In the genomic region with DNA sequence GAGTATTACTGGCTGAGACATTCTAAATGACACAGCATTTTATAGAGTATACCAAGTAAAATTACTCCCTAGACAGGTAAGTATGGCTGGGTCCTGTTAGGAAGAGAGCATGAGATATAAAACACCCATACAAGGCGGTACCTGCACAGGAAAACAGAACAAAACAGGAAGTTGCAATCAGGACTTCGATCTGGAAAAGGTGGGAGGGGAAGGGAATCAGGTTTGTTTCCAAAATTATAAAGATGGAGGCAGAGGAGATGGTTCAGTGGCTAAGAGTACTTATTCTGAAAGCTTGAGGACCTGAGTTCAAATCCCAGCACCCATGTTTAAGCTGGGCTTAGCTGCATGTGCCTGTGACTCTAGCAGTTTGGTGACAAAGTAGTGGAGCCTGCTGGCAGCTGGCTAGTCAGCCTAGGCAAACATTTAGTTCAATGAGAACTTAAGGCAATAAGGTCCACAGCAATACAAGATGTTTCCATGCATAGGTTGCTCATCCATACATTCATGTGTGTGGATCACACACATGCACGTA, we compare ENCODE assay signal across 8 mouse cellular contexts. TPM values are rescaled to one million over a fixed set of nuclear protein-coding genes. Genes with fewer than 3 reads are reported as not detected.
DNase-seq lines count a peak whose midpoint lies in the region; ATAC-seq and TF ChIP-seq lines count a peak whose summit lies in the region.

No protein-coding gene starts in this region.

- H3K4me3 ChIP-seq in heart, embryonic 10.5 days, result peak overlapping the region; percentile 92
- peak overlapping the region in 2 of 3 experiments; percentile 70 to 91 for H3K4me3 ChIP-seq in CH12.LX (replicated peaks in 1 of 3; ENCODE audit: low read depth in 2 of 3, low read length in 2 of 3, poor library complexity in 1 of 3)
- peak overlapping the region; percentile 87 for H3K4me3 ChIP-seq in forebrain, embryonic 16.5 days (replicated peaks; ENCODE audit: low read length)
- peak overlapping the region in 1 of 2 experiments; percentile 78; a peak in 1 of 4 replicates for H3K4me3 ChIP-seq in liver, embryonic 14.5 days (ENCODE audit: insufficient read depth in 1 of 2, low read depth in 2 of 2, low read length in 2 of 2)

- H3K9me3 ChIP-seq in heart, embryonic 10.5 days, result no peaks in the 10 kb centered on the region
- H3K9me3 ChIP-seq in CH12.LX (replicated peaks; ENCODE audit: low read length), result no peaks in the 10 kb centered on the region
- no peaks in the 10 kb centered on the region for H3K9me3 ChIP-seq in forebrain, embryonic 16.5 days (ENCODE audit: control insufficient read depth, low read length)
- H3K9me3 ChIP-seq in liver, embryonic 14.5 days (ENCODE audit: control insufficient read depth, low read length), result no peaks in the 10 kb centered on the region

- peaks cover 33% of the 10 kb centered on the region for H3K79me2 ChIP-seq in CH12.LX (replicated peaks; ENCODE audit: control insufficient read depth, extremely low read depth, insufficient read depth, poor library complexity, severe bottlenecking)

- peaks cover 20% of the 10 kb centered on the region for H3K4me1 ChIP-seq in heart, embryonic 10.5 days
- peaks cover 7 to 36% of the 10 kb centered on the region in 2 experiments for H3K4me1 ChIP-seq in CH12.LX (ENCODE audit: control insufficient read depth in 1 of 2, insufficient read depth in 2 of 2)
- peaks cover 29% of the 10 kb centered on the region for H3K4me1 ChIP-seq in forebrain, embryonic 16.5 days (replicated peaks; ENCODE audit: control insufficient read depth, insufficient read depth, low read length)
- H3K4me1 ChIP-seq in liver, embryonic 14.5 days (replicated peaks; ENCODE audit: control insufficient read depth in 2 of 2, insufficient read depth in 2 of 2, low read length in 1 of 2), result peaks cover 9 to 27% of the 10 kb centered on the region in 2 experiments

- no peaks in the 10 kb centered on the region for H3K27me3 ChIP-seq in heart, embryonic 10.5 days (ENCODE audit: insufficient read depth, poor library complexity, severe bottlenecking)
- H3K27me3 ChIP-seq in CH12.LX (replicated peaks), result no peaks in the 10 kb centered on the region
- H3K27me3 ChIP-seq in forebrain, embryonic 16.5 days (replicated peaks; ENCODE audit: control insufficient read depth, insufficient read depth, low read length), result no peaks in the 10 kb centered on the region
- H3K27me3 ChIP-seq in liver, embryonic 14.5 days (ENCODE audit: control insufficient read depth, insufficient read depth, low read length), result no peaks in the 10 kb centered on the region

- DNase-seq in heart, embryonic 10.5 days (ENCODE audit: low spot score), result no peak
- DNase-seq in heart, adult 18-20 months, result no peak
- peak; percentile 38 for DNase-seq in CH12.LX (ENCODE audit: extremely low read depth)
- no peak for DNase-seq in liver, embryonic 14.5 days (ENCODE audit: low read depth in 3 of 3, low spot score in 3 of 3)
- DNase-seq in adrenal gland, adult 8-10 months, result no peak
- no peak for DNase-seq in B cell, adult 2 months
- DNase-seq in left cerebral cortex, adult 9 months (ENCODE audit: low spot score in 2 of 2), result no peak

- no peak for TF ChIP-seq EP300 in CH12.LX (IDR thresholded peaks at IDR 0.05; ENCODE audit: low read length)
- no peak for TF ChIP-seq EP300 in liver, embryonic 14.5 days (IDR thresholded peaks at IDR 0.05; ENCODE audit: low read depth)

- H3K27ac ChIP-seq in heart, embryonic 10.5 days, result 0 out of 2 replicates have a peak overlapping the region, but pooled peaks have one; percentile 98
- no peak overlapping the region for H3K27ac ChIP-seq in CH12.LX (ENCODE audit: insufficient read depth, low read depth)
- H3K27ac ChIP-seq in forebrain, embryonic 16.5 days (ENCODE audit: low read length), result no peak overlapping the region
- H3K27ac ChIP-seq in liver, embryonic 14.5 days, result peak overlapping the region; percentile 8

- peak overlapping the region; percentile 42 for H3K4me2 ChIP-seq in CH12.LX (ENCODE audit: insufficient read depth, low read depth, poor library complexity, severe bottlenecking)
- peak overlapping the region; percentile 80 for H3K4me2 ChIP-seq in forebrain, embryonic 16.5 days (ENCODE audit: low read length)
- peak overlapping the region; percentile 81 for H3K4me2 ChIP-seq in liver, embryonic 14.5 days (ENCODE audit: low read depth)

- TF ChIP-seq RAD21 in CH12.LX (IDR thresholded peaks at IDR 0.05; ENCODE audit: low read depth, low read length), result no peak

- WGBS in heart, embryonic 10.5 days, result 84% methylated on average over 3 of the region's 3 CpGs
- WGBS in forebrain, embryonic 16.5 days, result 83% methylated on average over 3 of the region's 3 CpGs
- 56% methylated on average over 3 of the region's 3 CpGs for WGBS in liver, embryonic 14.5 days (ENCODE audit: insufficient replicate concordance)

- in situ Hi-C loops in CH12.LX (cut with MboI; ENCODE audit: low pct_ligation_motif_present, low pct_unique_long_range_greater_than_20kb, low sequenced_read_pairs), result loop anchor here (10.0 kb wide), 2 partner anchors 343 to 553 kb away; a partner anchor contains a TSS

- no peak; the same call in 1 of the 2 replicates for TF ChIP-seq POLR2A in CH12.LX (IDR thresholded peaks at IDR 0.05; ENCODE audit: low read depth, low read length)

- dilution Hi-C loops in CH12.LX (cut with MboI; ENCODE audit: extremely low pct_ligation_motif_present, extremely low pct_unique_long_range_greater_than_20kb, low sequenced_read_pairs), result no loop called here

- TF ChIP-seq CTCF in CH12.LX (conservative IDR thresholded peaks at IDR 0.05 in 1 of 2, IDR thresholded peaks at IDR 0.05 in 1 of 2; ENCODE audit: low read depth in 2 of 2, low read length in 2 of 2), result no peak
- no peak for TF ChIP-seq CTCF in liver, embryonic 14.5 days (IDR thresholded peaks at IDR 0.05; ENCODE audit: low read depth)

- H3K36me3 ChIP-seq in heart, embryonic 10.5 days, result peaks cover 45% of the 10 kb centered on the region
- peaks cover 34 to 49% of the 10 kb centered on the region in 2 experiments for H3K36me3 ChIP-seq in CH12.LX (replicated peaks in 1 of 2; ENCODE audit: control insufficient read depth in 1 of 2, insufficient read depth in 1 of 2, low read length in 1 of 2)
- peaks cover 23% of the 10 kb centered on the region for H3K36me3 ChIP-seq in forebrain, embryonic 16.5 days (ENCODE audit: control insufficient read depth, insufficient read depth)
- H3K36me3 ChIP-seq in liver, embryonic 14.5 days (replicated peaks; ENCODE audit: control insufficient read depth, insufficient read depth, low read depth), result peaks cover 23% of the 10 kb centered on the region

- ATAC-seq in forebrain, embryonic 16.5 days, result no peak
- ATAC-seq in liver, embryonic 14.5 days (ENCODE audit: insufficient read depth), result no peak

- H3K9ac ChIP-seq in CH12.LX (ENCODE audit: insufficient read depth, low read depth), result peak overlapping the region; percentile 99
- no peak overlapping the region for H3K9ac ChIP-seq in forebrain, embryonic 16.5 days (replicated peaks; ENCODE audit: low read depth, low read length)
- no peak overlapping the region for H3K9ac ChIP-seq in liver, embryonic 14.5 days (replicated peaks)

TF ChIP-seq in CH12.LX, 34 proteins besides CTCF, POLR2A, EP300 and RAD21 (continues in another document):
- no peak for TF ChIP-seq UBTF (IDR thresholded peaks at IDR 0.05; ENCODE audit: low read depth, low read length)
- TF ChIP-seq JUN (IDR thresholded peaks at IDR 0.05; ENCODE audit: insufficient read depth, low read depth, low read length), result no peak
- no peak for TF ChIP-seq PAX5 (IDR thresholded peaks at IDR 0.05; ENCODE audit: low read length)
- no peak for TF ChIP-seq MAX (IDR thresholded peaks at IDR 0.05; ENCODE audit: low read length)
- TF ChIP-seq MAZ (IDR thresholded peaks at IDR 0.05; ENCODE audit: low read depth, low read length), result no peak
- no peak for TF ChIP-seq KAT2A (IDR thresholded peaks at IDR 0.05; ENCODE audit: insufficient replicate concordance, low read length)
- no peak for TF ChIP-seq ELF1 (IDR thresholded peaks at IDR 0.05; ENCODE audit: low read depth, low read length)
- no peak for TF ChIP-seq MEF2A (IDR thresholded peaks at IDR 0.05; ENCODE audit: borderline replicate concordance, low read depth, low read length)
- no peak for TF ChIP-seq HCFC1 (IDR thresholded peaks at IDR 0.05; ENCODE audit: low read depth, low read length)
- no peak for TF ChIP-seq MAFK (IDR thresholded peaks at IDR 0.05; ENCODE audit: insufficient replicate concordance, low read length)

RNA-seq across cellular contexts. Expression of a gene that starts 1.8 kb away (rescaled TPM):
- 602 and 622 TPM in 2 replicates for polyA plus RNA-seq in heart, embryonic 10.5 days (2016; fragmentation: Nextera tagmentation; extraction: Ambion mirVana)
- 100 to 1,000 TPM; 303 to 309 TPM for total RNA-seq in heart, adult 18-20 months (2021)
- 1,034 and 1,097 TPM in 2 replicates for total RNA-seq in CH12.LX (2012; rRNA removed)
- 1,162 and 1,228 TPM in 2 replicates for total RNA-seq in CH12.LX (2014; rRNA removed)
- polyA plus RNA-seq in CH12.LX (2012; ENCODE audit: insufficient read length, low read depth), result 854 and 997 TPM in 2 replicates
- polyA plus RNA-seq in forebrain, embryonic 16.5 days (2015; fragmentation: Nextera tagmentation; extraction: Ambion mirVana), result 685 and 697 TPM in 2 replicates
- polyA plus RNA-seq in liver, embryonic 14.5 days (2012; rRNA removed), result 293 and 330 TPM in 2 replicates
- polyA plus RNA-seq in liver, embryonic 14.5 days (2014; fragmentation: Nextera tagmentation; extraction: Ambion mirVana), result 442 and 509 TPM in 2 replicates
- total RNA-seq in adrenal gland, adult 8-10 months (2022), result 100 to 1,000 TPM; 236 to 370 (median 298) TPM

RNA-seq across cellular contexts. Expression of a gene that starts 7.3 kb away (rescaled TPM):
- polyA plus RNA-seq in heart, embryonic 10.5 days (2016; fragmentation: Nextera tagmentation; extraction: Ambion mirVana), result 11.8 and 17.9 TPM in 2 replicates
- 10 to 100 TPM; 30.9 to 34.4 TPM for total RNA-seq in heart, adult 18-20 months (2021)
- total RNA-seq in CH12.LX (2012; rRNA removed), result 18.2 and 23.1 TPM in 2 replicates
- total RNA-seq in CH12.LX (2014; rRNA removed), result 15.5 and 18.6 TPM in 2 replicates
- polyA plus RNA-seq in CH12.LX (2012; ENCODE audit: insufficient read length, low read depth), result 55.8 and 64.4 TPM in 2 replicates
- polyA plus RNA-seq in forebrain, embryonic 16.5 days (2015; fragmentation: Nextera tagmentation; extraction: Ambion mirVana), result 14.2 and 17.6 TPM in 2 replicates
- polyA plus RNA-seq in liver, embryonic 14.5 days (2012; rRNA removed), result 1.8 and 2.0 TPM in 2 replicates
- 5.4 and 6.4 TPM in 2 replicates for polyA plus RNA-seq in liver, embryonic 14.5 days (2014; fragmentation: Nextera tagmentation; extraction: Ambion mirVana)
- total RNA-seq in adrenal gland, adult 8-10 months (2022), result 10 to 100 TPM in 2 of 4 experiments, 1 to 10 TPM in 2; 3.4 to 14.4 (median 9.6) TPM

RNA-seq across cellular contexts. Expression of a gene that starts 34.3 kb away (rescaled TPM):
- polyA plus RNA-seq in heart, embryonic 10.5 days (2016; fragmentation: Nextera tagmentation; extraction: Ambion mirVana), result 1,153 and 1,643 TPM in 2 replicates
- total RNA-seq in heart, adult 18-20 months (2021), result 100 to 1,000 TPM; 206 to 329 TPM
- total RNA-seq in CH12.LX (2012; rRNA removed) (0.25 TPM in 1 of 2 replicates, not detected in the other), CH12.LX (2014; rRNA removed) (not detected in 2 replicates)
- 0.63 and 0.90 TPM in 2 replicates for polyA plus RNA-seq in CH12.LX (2012; ENCODE audit: insufficient read length, low read depth)
- 17.4 and 18.0 TPM in 2 replicates for polyA plus RNA-seq in forebrain, embryonic 16.5 days (2015; fragmentation: Nextera tagmentation; extraction: Ambion mirVana)
- polyA plus RNA-seq in liver, embryonic 14.5 days (2012; rRNA removed), result 8.3 and 10.6 TPM in 2 replicates
- polyA plus RNA-seq in liver, embryonic 14.5 days (2014; fragmentation: Nextera tagmentation; extraction: Ambion mirVana), result 26.4 and 27.0 TPM in 2 replicates
- 100 to 1,000 TPM in 3 of 4 experiments, 10 to 100 TPM in 1; 89.1 to 315 (median 150) TPM for total RNA-seq in adrenal gland, adult 8-10 months (2022)

Comparison
In these comparisons a context has a peak if more than half of its experiments do, and no peak if none do; other contexts are left out.
1. H3K27ac ChIP-seq: peak in heart, embryonic 10.5 days (single experiment) and liver, embryonic 14.5 days (single experiment); none in CH12.LX (single experiment) and forebrain, embryonic 16.5 days (single experiment).
2. RNA of a gene that starts 34.3 kb away (polyA plus RNA-seq): 1,153 to 1,643 TPM in heart, embryonic 10.5 days; 8.3 to 27.0 TPM in liver, embryonic 14.5 days, 17.4 to 18.0 TPM in forebrain, embryonic 16.5 days and 0.63 to 0.90 TPM in CH12.LX; every median in the first group is over 10 times any median in the second.
3. Peak in every context shown above with its lines, with median percentiles within 50 percentile points of each other: H3K4me2 ChIP-seq.